Mouse (Mus musculus): ENCODE data around the gene Pappa2.

The Pappa2 gene

GRCm38 (mm10) chr1:158897339-158897738 is 83.0 kb downstream of the Pappa2 start:
- no peak for DNase-seq

- no peak for DNase-seq
These were observed 85.8 kb downstream of the Pappa2 start for GRCm38 (mm10) chr1:158894441-158894840.

GRCm38 (mm10) chr1:158875487-158875886 is 104.8 kb downstream of the Pappa2 start:
- no peak for DNase-seq

- no peak for DNase-seq
These were observed 105.7 kb downstream of the Pappa2 start for GRCm38 (mm10) chr1:158874552-158875077.

GRCm38 (mm10) chr1:158873631-158874030 is 106.7 kb downstream of the Pappa2 start:
- DNase-seq = no peak

- DNase-seq = no peak
These were observed 108.9 kb downstream of the Pappa2 start for GRCm38 (mm10) chr1:158871401-158871800.

GRCm38 (mm10) chr1:158860190-158860589 is 120.1 kb downstream of the Pappa2 start:
- DNase-seq = no peak

- no peak for DNase-seq
These were observed 126.1 kb downstream of the Pappa2 start for GRCm38 (mm10) chr1:158853936-158854882.

- DNase-seq = no peak
These were observed 127.3 kb downstream of the Pappa2 start for GRCm38 (mm10) chr1:158852836-158853567.

GRCm38 (mm10) chr1:158850459-158850858 is 129.8 kb downstream of the Pappa2 start:
- DNase-seq = no peak

- no peak for DNase-seq
These were observed 135.7 kb downstream of the Pappa2 start for GRCm38 (mm10) chr1:158844604-158845003.

GRCm38 (mm10) chr1:158837151-158837550 is 143.1 kb downstream of the Pappa2 start:
- DNase-seq = no peak

GRCm38 (mm10) chr1:158830152-158830551 is 150.1 kb downstream of the Pappa2 start:
- no peak for DNase-seq

GRCm38 (mm10) chr1:158827931-158828330 is 152.4 kb downstream of the Pappa2 start:
- DNase-seq = no peak

- no peak for DNase-seq
These were observed 160.6 kb downstream of the Pappa2 start for GRCm38 (mm10) chr1:158819676-158820075.

GRCm38 (mm10) chr1:158816479-158816878 is 163.8 kb downstream of the Pappa2 start:
- no peak for DNase-seq

GRCm38 (mm10) chr1:158811887-158812286 is 168.4 kb downstream of the Pappa2 start:
- no peak for DNase-seq

- DNase-seq = no peak
These were observed 204.8 kb downstream of the Pappa2 start for GRCm38 (mm10) chr1:158775486-158775885.

GRCm38 (mm10) chr1:158773102-158773501 is 207.2 kb downstream of the Pappa2 start:
- no peak for DNase-seq

GRCm38 (mm10) chr1:158770756-158771155 is 209.5 kb downstream of the Pappa2 start:
- no peak for DNase-seq

GRCm38 (mm10) chr1:158770036-158770655 is 210.1 kb downstream of the Pappa2 start:
- DNase-seq = no peak

- no peak for DNase-seq
These were observed 214.4 kb downstream of the Pappa2 start for GRCm38 (mm10) chr1:158765842-158766241.

GRCm38 (mm10) chr1:158764727-158765126 is 215.6 kb downstream of the Pappa2 start:
- DNase-seq = no peak
